Mouse (Mus musculus): Measurements from ENCODE around the gene Tulp1. TPM values are rescaled to one million over a fixed set of nuclear protein-coding genes. Genes with fewer than 3 reads are reported as not detected.
A peak's percentile ranks its signal among the peaks of the same experiment; 100 is the strongest.

Gene Tulp1
- polyA plus RNA-seq, 1 experiment from 2014 or later, result 4.0 TPM

DNA sequence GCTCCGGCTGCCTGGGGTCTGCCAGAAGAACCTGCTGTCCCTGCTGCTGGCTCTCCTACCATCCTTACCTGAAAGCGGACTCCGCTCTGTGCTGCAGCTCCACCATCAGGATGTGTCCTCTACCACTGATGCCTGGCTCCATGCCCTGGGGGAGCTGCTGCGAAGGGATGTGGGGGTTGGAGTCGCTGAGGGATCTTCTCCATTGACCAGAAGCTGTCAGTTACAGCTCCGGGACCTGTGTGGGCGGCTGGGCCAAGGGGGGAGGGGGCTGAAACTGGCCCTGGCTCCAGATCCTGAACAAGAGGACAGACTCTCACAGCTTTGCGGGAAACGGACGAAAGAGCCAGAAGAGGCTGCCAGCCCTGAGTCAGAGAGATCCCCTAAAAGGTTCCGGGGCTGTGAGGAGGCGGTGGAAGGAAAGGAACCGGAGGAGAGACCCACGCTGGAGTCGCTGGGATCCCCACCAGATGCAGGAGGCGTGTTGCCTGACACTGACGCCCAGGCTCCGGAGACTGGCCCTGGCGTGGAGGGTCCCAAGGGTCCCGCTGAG lies 49.3 kb downstream of the Tulp1 start:
- H3K27me3 ChIP-seq (ENCODE audit: insufficient read depth, poor library complexity, severe bottlenecking), result no peaks in the 10 kb centered on the region
- no peaks in the 10 kb centered on the region for H3K9me3 ChIP-seq
- H3K4me3 ChIP-seq, result peak overlapping the region; percentile 26
- peak; percentile 20 for DNase-seq (ENCODE audit: low spot score)
- WGBS, result 78% methylated on average over 20 of the region's 20 CpGs
- peaks cover 51% of the 10 kb centered on the region for H3K36me3 ChIP-seq
- H3K27ac ChIP-seq, result peak overlapping the region; percentile 66
- peaks cover 47% of the 10 kb centered on the region for H3K4me1 ChIP-seq (replicated peaks)

- Histone ChIP-seq H3K27ac (peak overlapping the region; percentile 96), H3K9me3 (no peaks in the 10 kb centered on the region), H3K27me3 (ENCODE audit: insufficient read depth, poor library complexity, severe bottlenecking) (no peaks in the 10 kb centered on the region), H3K36me3 (peaks cover 37% of the 10 kb centered on the region), H3K4me1 (replicated peaks) (peaks cover 47% of the 10 kb centered on the region), H3K4me3 (peak overlapping the region; percentile 92)
- 2% methylated on average over 11 of the region's 11 CpGs for WGBS
- no peak for DNase-seq (ENCODE audit: low spot score)
These were observed 51.2 kb downstream of the Tulp1 start for GRCm38 (mm10) chr17:28313880-28314225.

GRCm38 (mm10) chr17:28313212-28313879 lies 51.7 kb downstream of the Tulp1 start, which contains the start of gene Fance:
Gene Fance (plus strand): TSS chr17:28313519.
- Histone ChIP-seq H3K36me3 (peaks cover 32% of the 10 kb centered on the region), H3K27ac (peak within 1 kb of the TSS; percentile 96), H3K9me3 (no peaks in the 10 kb centered on the region), H3K4me1 (replicated peaks) (peaks cover 52% of the 10 kb centered on the region), H3K4me3 (peak within 1 kb of the TSS; percentile 92), H3K27me3 (ENCODE audit: insufficient read depth, poor library complexity, severe bottlenecking) (no peaks in the 10 kb centered on the region)
- WGBS, result under 1% methylated on average over 68 of the region's 69 CpGs
- DNase-seq (ENCODE audit: low spot score), result peak; percentile 99

GRCm38 (mm10) chr17:28312232-28313211 lies 52.5 kb downstream of the Tulp1 start:
- H3K4me3 ChIP-seq, result peak overlapping the region; percentile 92
- peak overlapping the region; percentile 96 for H3K27ac ChIP-seq
- peaks cover 24% of the 10 kb centered on the region for H3K36me3 ChIP-seq
- peaks cover 53% of the 10 kb centered on the region for H3K4me1 ChIP-seq (replicated peaks)
- 25% methylated on average over 17 of the region's 17 CpGs for WGBS
- no peaks in the 10 kb centered on the region for H3K9me3 ChIP-seq
- H3K27me3 ChIP-seq (ENCODE audit: insufficient read depth, poor library complexity, severe bottlenecking), result no peaks in the 10 kb centered on the region
- DNase-seq (ENCODE audit: low spot score), result peak; percentile 37

- Histone ChIP-seq H3K9me3 (no peaks in the 10 kb centered on the region), H3K4me1 (replicated peaks) (peaks cover 43% of the 10 kb centered on the region), H3K36me3 (peaks cover 14% of the 10 kb centered on the region), H3K27me3 (ENCODE audit: insufficient read depth, poor library complexity, severe bottlenecking) (no peaks in the 10 kb centered on the region), H3K27ac (no peak overlapping the region), H3K4me3 (no peak overlapping the region)
- no peak for DNase-seq (ENCODE audit: low spot score)
- WGBS, result 78% methylated on average over 5 of the region's 5 CpGs
These were observed 53.5 kb downstream of the Tulp1 start for GRCm38 (mm10) chr17:28311366-28312132.

GRCm38 (mm10) chr17:28310831-28311230 lies 54.2 kb downstream of the Tulp1 start:
- 79% methylated on average over 3 of the region's 3 CpGs for WGBS
- H3K4me1 ChIP-seq (replicated peaks), result peaks cover 36% of the 10 kb centered on the region
- no peaks in the 10 kb centered on the region for H3K9me3 ChIP-seq
- H3K4me3 ChIP-seq, result no peak overlapping the region
- H3K36me3 ChIP-seq, result peaks cover 7% of the 10 kb centered on the region
- H3K27ac ChIP-seq, result no peak overlapping the region
- H3K27me3 ChIP-seq (ENCODE audit: insufficient read depth, poor library complexity, severe bottlenecking), result no peaks in the 10 kb centered on the region
- no peak for DNase-seq (ENCODE audit: low spot score)

DNA sequence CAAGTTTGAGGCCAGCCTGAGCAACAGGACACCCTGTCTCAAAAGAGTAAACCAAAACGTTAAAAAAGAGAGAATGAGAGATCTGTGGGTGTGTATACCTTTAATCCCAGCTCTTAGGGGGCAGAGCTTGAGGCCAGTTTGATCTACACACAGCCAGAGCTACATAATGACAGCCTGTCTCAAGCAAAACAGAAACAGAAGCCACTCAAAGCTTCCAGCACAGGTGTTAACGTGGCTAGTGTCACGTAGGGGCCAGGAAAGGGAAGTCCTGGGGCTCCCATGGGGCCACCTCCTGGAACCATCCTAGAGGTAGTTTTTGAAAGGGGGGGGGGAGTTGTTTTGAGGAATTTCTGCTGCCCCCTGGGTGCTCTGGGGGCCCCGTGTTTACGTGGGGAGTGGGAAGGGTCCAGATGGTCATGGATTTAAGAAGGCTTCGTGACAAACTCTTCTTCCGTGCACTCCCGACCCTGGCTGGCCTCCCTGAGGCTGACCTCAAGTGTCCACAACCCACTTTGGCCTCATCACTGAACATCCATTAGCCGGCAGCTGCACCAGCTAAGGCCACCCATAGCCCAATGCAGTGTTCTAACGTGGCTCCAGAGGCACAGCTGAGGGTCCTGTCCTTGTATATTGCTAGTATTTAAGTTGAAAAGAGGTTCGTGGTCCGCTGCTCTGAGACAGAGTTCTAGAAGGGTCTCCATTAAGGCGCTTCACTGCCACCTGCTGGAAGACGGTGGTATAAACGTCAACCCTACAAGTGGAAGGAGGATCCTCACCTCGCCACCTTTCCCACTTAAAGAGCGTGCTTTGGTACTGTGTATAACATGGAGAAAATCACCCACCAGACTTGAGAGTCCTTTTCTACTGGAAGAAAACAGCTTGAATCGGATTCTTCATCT lies 56.5 kb downstream of the Tulp1 start:
- Histone ChIP-seq H3K4me3 (no peak overlapping the region), H3K27me3 (ENCODE audit: insufficient read depth, poor library complexity, severe bottlenecking) (no peaks in the 10 kb centered on the region), H3K4me1 (replicated peaks) (peaks cover 29% of the 10 kb centered on the region), H3K36me3 (no peaks in the 10 kb centered on the region), H3K9me3 (no peaks in the 10 kb centered on the region), H3K27ac (peak overlapping the region; percentile 19; the same call in 1 of the 2 replicates)
- WGBS, result 17% methylated on average over 18 of the region's 18 CpGs
- peak; percentile 88 for DNase-seq (ENCODE audit: low spot score)

DNA sequence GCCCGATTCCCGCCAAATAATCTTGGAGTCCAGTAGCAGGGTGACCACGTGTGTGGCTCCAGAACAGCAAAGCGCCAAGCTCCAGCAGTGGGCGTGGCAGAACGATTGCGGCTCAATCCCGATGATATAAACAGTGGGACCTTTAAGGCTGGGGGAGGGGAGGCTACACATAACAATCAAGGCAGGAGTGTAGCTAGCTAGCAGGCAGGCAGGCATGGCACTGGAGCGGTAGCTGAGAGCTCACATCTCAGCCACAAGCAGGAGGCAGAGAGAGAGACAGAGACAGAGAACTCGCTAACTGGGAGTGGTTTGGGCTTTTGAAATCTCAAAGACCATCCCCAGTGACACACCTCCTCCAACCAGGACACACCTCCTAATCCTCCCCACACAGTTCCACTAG lies 59.9 kb downstream of the Tulp1 start:
- Histone ChIP-seq H3K27me3 (ENCODE audit: insufficient read depth, poor library complexity, severe bottlenecking) (no peaks in the 10 kb centered on the region), H3K27ac (no peak overlapping the region), H3K9me3 (no peaks in the 10 kb centered on the region), H3K4me1 (replicated peaks) (peaks cover 36% of the 10 kb centered on the region), H3K4me3 (no peak overlapping the region), H3K36me3 (no peaks in the 10 kb centered on the region)
- WGBS, result 58% methylated on average over 10 of the region's 10 CpGs
- no peak for DNase-seq (ENCODE audit: low spot score)

Other genes with a start within 250 kb of the Tulp1 start
- gene Scube3, start 223.1 kb downstream of the Tulp1 start, polyA plus RNA-seq (2016; fragmentation: Nextera tagmentation; extraction: Ambion mirVana), result 10.7 and 11.0 TPM in 2 replicates
- 36.1 and 39.8 TPM in 2 replicates for gene Zfp523, start 188.1 kb downstream of the Tulp1 start, polyA plus RNA-seq (2016; fragmentation: Nextera tagmentation; extraction: Ambion mirVana)
- 3.4 and 4.3 TPM in 2 replicates for gene Def6, start 157.4 kb downstream of the Tulp1 start, polyA plus RNA-seq (2016; fragmentation: Nextera tagmentation; extraction: Ambion mirVana)
- 1.8 and 2.0 TPM in 2 replicates for gene Ppard, start 132.5 kb downstream of the Tulp1 start, polyA plus RNA-seq (2016; fragmentation: Nextera tagmentation; extraction: Ambion mirVana)
- 32.6 and 32.9 TPM in 2 replicates for gene Fance, start 51.7 kb downstream of the Tulp1 start, polyA plus RNA-seq (2016; fragmentation: Nextera tagmentation; extraction: Ambion mirVana)
- gene Rpl10a, start 36.8 kb downstream of the Tulp1 start, polyA plus RNA-seq (2016; fragmentation: Nextera tagmentation; extraction: Ambion mirVana), result 439 and 483 TPM in 2 replicates
- 5.5 and 6.1 TPM in 2 replicates for gene Tead3, start 14.4 kb downstream of the Tulp1 start, polyA plus RNA-seq (2016; fragmentation: Nextera tagmentation; extraction: Ambion mirVana)
- 34.3 and 37.9 TPM in 2 replicates for gene Fkbp5, start 152.3 kb upstream of the Tulp1 start, polyA plus RNA-seq (2016; fragmentation: Nextera tagmentation; extraction: Ambion mirVana)
- gene Armc12, start 165.6 kb upstream of the Tulp1 start, polyA plus RNA-seq (2016; fragmentation: Nextera tagmentation; extraction: Ambion mirVana), result not detected in 2 replicates
- gene Clpsl2, start 184.2 kb upstream of the Tulp1 start, polyA plus RNA-seq (2016; fragmentation: Nextera tagmentation; extraction: Ambion mirVana), result not detected in 2 replicates
- gene Clps, start 195.5 kb upstream of the Tulp1 start, polyA plus RNA-seq (2016; fragmentation: Nextera tagmentation; extraction: Ambion mirVana), result not detected in 2 replicates
- gene Lhfpl5, start 210.4 kb upstream of the Tulp1 start, polyA plus RNA-seq (2016; fragmentation: Nextera tagmentation; extraction: Ambion mirVana), result 1.9 and 2.1 TPM in 2 replicates